Mouse (Mus musculus) spleen, postnatal 36 days (tissue): ENCODE results near the gene Slc23a3.

ENCODE experiments used
- DNase-seq, 2 experiments: peaks; one replicate each; pipeline ENCODE4 v3.0.0; 2022; ENCODE audit warnings: low spot score in 2 of 2, mixed read lengths in 1 of 2

Gene Slc23a3

GRCm38 (mm10) chr1:75140601-75141190 lies 7.0 kb upstream of the Slc23a3 start:
- DNase-seq: no peak

- DNase-seq: no peak
Measured at GRCm38 (mm10) chr1:75138448-75138847, 4.8 kb upstream of the Slc23a3 start.

GRCm38 (mm10) chr1:75136730-75137129 lies 3.0 kb upstream of the Slc23a3 start:
- DNase-seq: peak; percentile 30 to 53

- no peak for DNase-seq
Measured at GRCm38 (mm10) chr1:75136293-75136692, 2.6 kb upstream of the Slc23a3 start.

GRCm38 (mm10) chr1:75128641-75129040 lies 5.0 kb downstream of the Slc23a3 start:
- no peak for DNase-seq

- no peak for DNase-seq
Measured at GRCm38 (mm10) chr1:75125418-75125817, 8.3 kb downstream of the Slc23a3 start.

GRCm38 (mm10) chr1:75124346-75125321 lies 9.1 kb downstream of the Slc23a3 start, which contains the start of gene Nhej1:
TSS of gene Nhej1 (minus strand) at chr1:75125200.
- DNase-seq: peak; percentile 90 to 95

GRCm38 (mm10) chr1:75122211-75122610 lies 11.5 kb downstream of the Slc23a3 start:
- DNase-seq: peak; percentile 21 to 29
